Mouse (Mus musculus) lung, embryonic 14.5 days (tissue): ENCODE results near the gene Gm29427. TPM values are rescaled to one million over a fixed set of nuclear protein-coding genes. Genes with fewer than 3 reads are reported as not detected.

Experiments
- ATAC-seq: fragments of 200-750 bp; cut with Nextera tagmentation; 2 replicates; pipeline ENCODE4 v1.8.0; 2017; ENCODE audit warnings: mild to moderate bottlenecking, moderate TSS enrichment, moderate library complexity; ENCODE audit not compliant: insufficient read depth
- DNase-seq: peaks from one replicate; pipeline ENCODE4 v3.0.0-alpha.2; 2015
- H3K27ac ChIP-seq: fragments of 300-500 bp; sonication (generic); 2 replicates; pipeline ENCODE4 v1.5.1; 2014; ENCODE audit warnings: low read depth, mild to moderate bottlenecking, moderate library complexity
- H3K27me3 ChIP-seq: fragments of 300-500 bp; sonication (generic); 2 replicates; pipeline ENCODE4 v1.6.1; 2014; ENCODE audit warnings: low read length, control low read depth; ENCODE audit not compliant: insufficient read depth
- H3K36me3 ChIP-seq: fragments of 300-500 bp; sonication (generic); 2 replicates; pipeline ENCODE4 v1.6.1; 2014; ENCODE audit warnings: control low read depth; ENCODE audit not compliant: insufficient read depth
- H3K4me1 ChIP-seq: fragments of 300-500 bp; sonication (generic); 2 replicates; pipeline ENCODE4 v1.6.1; 2014; ENCODE audit warnings: antibody characterized with exemption, control low read depth; ENCODE audit not compliant: insufficient read depth
- H3K4me2 ChIP-seq: fragments of 300-500 bp; sonication (generic); 2 replicates; pipeline ENCODE4 v1.6.1; 2014; ENCODE audit warnings: mild to moderate bottlenecking
- H3K4me3 ChIP-seq: fragments of 300-500 bp; sonication (generic); 2 replicates; pipeline ENCODE4 v1.5.1; 2014; ENCODE audit warnings: low read depth, low read length
- H3K9ac ChIP-seq: fragments of 300-500 bp; sonication (generic); 2 replicates; pipeline ENCODE4 v1.6.1; 2014
- H3K9me3 ChIP-seq: fragments of 300-500 bp; sonication (generic); 2 replicates; pipeline ENCODE4 v1.6.1; 2016; ENCODE audit warnings: low read depth, low read length, control low read depth
- CTCF ChIP-seq: IDR thresholded peaks from 2 replicates; pipeline ENCODE4 v1.5.1; 2016; ENCODE audit warnings: antibody characterized with exemption, low read depth
- WGBS: fragments of 180-500 bp; shearing (Covaris S2); extraction: QIAGEN DNeasy Blood & Tissue Kit; methylation state at CpG from one replicate; pipeline ENCODE4 v1.1.7; 2014; 5-methylcytosine and 5-hydroxymethylcytosine counted together
- polyA plus RNA-seq: library from polyadenylated mRNA; unstranded; fragments of >200 nt; fragmentation: Nextera tagmentation; extraction: Ambion mirVana; gene quantifications from 2 replicates; pipeline ENCODE4 v1.2.1, GENCODE M21; 2014

Gm29427 gene
- polyA plus RNA-seq, 1 experiment from 2014 or later = not detected

GRCm38 (mm10) chr1:130744961-130745360, 29.4 kb upstream of the Gm29427 start:
- Histone ChIP-seq H3K36me3 (no peaks in the 10 kb centered on the region), H3K4me2 (no peak overlapping the region), H3K27ac (no peak overlapping the region; the same call in 1 of the 2 replicates), H3K9me3 (no peaks in the 10 kb centered on the region), H3K4me3 (no peak overlapping the region), H3K9ac (no peak overlapping the region), H3K4me1 (no peaks in the 10 kb centered on the region), H3K27me3 (no peaks in the 10 kb centered on the region)
- ATAC-seq (no peak), DNase-seq (no peak)
- TF ChIP-seq CTCF = no peak
- WGBS = 84% methylated on average over 5 of the region's 5 CpGs

GRCm38 (mm10) chr1:130744217-130744616, 28.6 kb upstream of the Gm29427 start:
- 72% methylated on average over 2 of the region's 2 CpGs for WGBS
- no peaks in the 10 kb centered on the region for H3K9me3 ChIP-seq
- H3K9ac ChIP-seq = no peak overlapping the region
- ATAC-seq (no peak), DNase-seq (no peak)
- H3K4me1 ChIP-seq = no peaks in the 10 kb centered on the region
- H3K27me3 ChIP-seq = no peaks in the 10 kb centered on the region
- no peak overlapping the region for H3K4me3 ChIP-seq
- no peak for TF ChIP-seq CTCF
- H3K36me3 ChIP-seq = no peaks in the 10 kb centered on the region
- no peak overlapping the region for H3K27ac ChIP-seq
- no peak overlapping the region for H3K4me2 ChIP-seq

GRCm38 (mm10) chr1:130743775-130744174, 28.2 kb upstream of the Gm29427 start:
- Histone ChIP-seq H3K36me3 (no peaks in the 10 kb centered on the region), H3K4me3 (no peak overlapping the region), H3K4me1 (no peaks in the 10 kb centered on the region), H3K4me2 (no peak overlapping the region), H3K27me3 (no peaks in the 10 kb centered on the region), H3K9ac (no peak overlapping the region), H3K27ac (no peak overlapping the region), H3K9me3 (no peaks in the 10 kb centered on the region)
- DNase-seq (no peak), ATAC-seq (no peak)
- no peak for TF ChIP-seq CTCF
- WGBS = 76% methylated on average over 1 of the region's 1 CpGs

DNA sequence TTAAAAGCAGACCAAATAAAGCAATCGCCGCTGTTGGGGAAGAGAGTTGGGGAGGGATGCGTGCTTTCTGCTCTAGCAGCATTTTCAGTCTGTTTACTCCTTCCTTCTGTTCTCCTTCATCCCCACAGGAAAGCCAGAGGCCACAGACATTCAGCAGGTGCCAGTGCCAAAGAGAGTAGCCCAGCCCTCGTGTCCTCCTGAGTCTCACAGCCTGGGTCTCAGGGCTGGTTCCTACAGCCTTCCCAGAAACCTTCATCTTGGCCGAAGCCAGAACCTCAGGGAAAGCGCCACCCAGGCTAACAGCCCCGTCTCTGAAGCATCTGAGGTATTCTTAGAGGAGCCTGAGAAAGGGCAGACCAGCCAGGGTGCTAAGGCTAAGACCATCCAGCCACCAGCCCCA, 26.6 kb upstream of the Gm29427 start:
- WGBS = 85% methylated on average over 7 of the region's 7 CpGs
- TF ChIP-seq CTCF = no peak
- H3K27me3 ChIP-seq = no peaks in the 10 kb centered on the region
- DNase-seq = no peak
- no peak overlapping the region for H3K4me3 ChIP-seq
- no peaks in the 10 kb centered on the region for H3K36me3 ChIP-seq
- ATAC-seq = no peak
- H3K9me3 ChIP-seq = no peaks in the 10 kb centered on the region
- H3K27ac ChIP-seq = no peak overlapping the region
- no peaks in the 10 kb centered on the region for H3K4me1 ChIP-seq
- no peak overlapping the region for H3K9ac ChIP-seq
- H3K4me2 ChIP-seq = no peak overlapping the region

- ATAC-seq = peak; percentile 76
- H3K4me2 ChIP-seq = peak overlapping the region; percentile 31; the same call in 1 of the 2 replicates
- H3K4me3 ChIP-seq = peak overlapping the region; percentile 5; the same call in 1 of the 2 replicates
- 52% methylated on average over 15 of the region's 15 CpGs for WGBS
- TF ChIP-seq CTCF = no peak
- H3K27me3 ChIP-seq = no peaks in the 10 kb centered on the region
- H3K4me1 ChIP-seq = no peaks in the 10 kb centered on the region
- no peaks in the 10 kb centered on the region for H3K9me3 ChIP-seq
- peak overlapping the region; percentile 25 for H3K27ac ChIP-seq
- H3K9ac ChIP-seq = peak overlapping the region; percentile 14; the same call in 1 of the 2 replicates
- DNase-seq = no peak
- no peaks in the 10 kb centered on the region for H3K36me3 ChIP-seq
These were observed 25.5 kb upstream of the Gm29427 start for GRCm38 (mm10) chr1:130740781-130741720.

- Histone ChIP-seq H3K4me1 (no peaks in the 10 kb centered on the region), H3K27ac (peak overlapping the region; percentile 25), H3K9ac (no peak overlapping the region; the same call in 1 of the 2 replicates), H3K27me3 (no peaks in the 10 kb centered on the region), H3K4me3 (no peak overlapping the region), H3K36me3 (no peaks in the 10 kb centered on the region), H3K4me2 (peak overlapping the region; percentile 5; the same call in 1 of the 2 replicates), H3K9me3 (no peaks in the 10 kb centered on the region)
- no peak for ATAC-seq
- WGBS = 61% methylated on average over 4 of the region's 4 CpGs
- no peak for TF ChIP-seq CTCF
- DNase-seq = no peak
These were observed 24.6 kb upstream of the Gm29427 start for GRCm38 (mm10) chr1:130740227-130740648.

GRCm38 (mm10) chr1:130739636-130740035, 24.0 kb upstream of the Gm29427 start:
- no peak overlapping the region for H3K9ac ChIP-seq

More at GRCm38 (mm10) chr1:130739636-130740035, 24.0 kb upstream of the Gm29427 start:
- H3K4me2 ChIP-seq = peak overlapping the region; percentile 5; the same call in 1 of the 2 replicates
- H3K4me1 ChIP-seq = peaks cover 3% of the 10 kb centered on the region
- ATAC-seq (no peak), DNase-seq (no peak)
- no peak for TF ChIP-seq CTCF
- no peaks in the 10 kb centered on the region for H3K27me3 ChIP-seq
- WGBS = 73% methylated on average over 3 of the region's 3 CpGs
- no peak overlapping the region for H3K27ac ChIP-seq
- H3K36me3 ChIP-seq = no peaks in the 10 kb centered on the region
- no peak overlapping the region for H3K4me3 ChIP-seq
- no peaks in the 10 kb centered on the region for H3K9me3 ChIP-seq
